Mouse (Mus musculus) kidney, adult 10 weeks (tissue): ENCODE measurements around the gene Carmil1. TPM values are rescaled to one million over a fixed set of nuclear protein-coding genes. Genes with fewer than 3 reads are reported as not detected.

Experiments used
- polyA plus RNA-seq: library from polyadenylated mRNA; stranded (reverse); fragments of 350-450 nt; fragmentation: Illumina TruSeq; extraction: RNeasy Lipid Tissue Mini Kit (QIAGEN cat#74804); gene quantifications from one replicate; pipeline ENCODE4 v1.2.3, GENCODE M21; 2014; ENCODE audit warnings: low read depth, low replicate concordance

The Carmil1 gene
- 31.9 TPM for polyA plus RNA-seq

GRCm38 (mm10) chr13:24280439-24281431, at the start of gene Carmil1:
Carmil1 (minus strand) TSS chr13:24280795.

GRCm38 (mm10) chr13:24327201-24327600, 46.6 kb upstream of the Carmil1 start, which contains the start of gene Cmah:
Cmah (plus strand) TSS chr13:24327404.

GRCm38 (mm10) chr13:23990928-23991327, 289.7 kb downstream of the Carmil1 start, which contains the start of gene Scgn:
Scgn (minus strand) TSS chr13:23991214.

Other genes with a start within 250 kb of the Carmil1 start
- 49.5 TPM for gene Cmah, start 46.6 kb upstream of the Carmil1 start, polyA plus RNA-seq